Mouse (Mus musculus): ENCODE measurements around the gene Slc3a2. TPM values are rescaled to one million over a fixed set of nuclear protein-coding genes. Genes with fewer than 3 reads are reported as not detected.

Gene Slc3a2
- polyA plus RNA-seq, 1 experiment from 2014 or later = 88.9 TPM

- Histone ChIP-seq H3K9ac (no peak overlapping the region), H3K27me3 (replicated peaks) (peaks cover 15% of the 10 kb centered on the region; the same call in 1 of the 2 replicates), H3K9me3 (replicated peaks) (no peaks in the 10 kb centered on the region), H3K4me3 (no peak overlapping the region), H3K4me1 (replicated peaks) (0 out of 2 replicates have a peak, but pooled peaks cover 11% of the 10 kb centered on the region), H3K27ac (ENCODE audit: poor library complexity, severe bottlenecking) (no peak overlapping the region), H3K4me2 (no peak overlapping the region), H3K36me3 (no peaks in the 10 kb centered on the region)
- 5% methylated on average over 3 of the region's 3 CpGs for WGBS
- ATAC-seq (ENCODE audit: insufficient number of reproducible peaks, low FRiP score) = peak; percentile 49; the same call in 1 of the 2 replicates
Observed at GRCm38 (mm10) chr19:8682996-8683395, 40.2 kb downstream of the Slc3a2 start.

- ATAC-seq (ENCODE audit: insufficient number of reproducible peaks, low FRiP score) = no peak
- 86% methylated on average over 4 of the region's 4 CpGs for WGBS
- H3K4me2 ChIP-seq = no peak overlapping the region
Observed at GRCm38 (mm10) chr19:8681633-8682362, 41.4 kb downstream of the Slc3a2 start.

GRCm38 (mm10) chr19:8679031-8679779 lies 44.0 kb downstream of the Slc3a2 start:
- 24% methylated on average over 18 of the region's 18 CpGs for WGBS
- Histone ChIP-seq H3K27me3 (replicated peaks) (peaks cover 23% of the 10 kb centered on the region), H3K9me3 (replicated peaks) (no peaks in the 10 kb centered on the region), H3K4me2 (peak overlapping the region; percentile 35), H3K27ac (ENCODE audit: poor library complexity, severe bottlenecking) (no peak overlapping the region), H3K9ac (peak overlapping the region; percentile 34; the same call in 1 of the 2 replicates), H3K36me3 (no peaks in the 10 kb centered on the region), H3K4me1 (replicated peaks) (0 out of 2 replicates have a peak, but pooled peaks cover 11% of the 10 kb centered on the region), H3K4me3 (0 out of 2 replicates have a peak overlapping the region, but pooled peaks have one; percentile 2)
- no peak for ATAC-seq (ENCODE audit: insufficient number of reproducible peaks, low FRiP score)

More at GRCm38 (mm10) chr19:8681633-8682362, 41.4 kb downstream of the Slc3a2 start:
- H3K9ac ChIP-seq = no peak overlapping the region
- H3K4me1 ChIP-seq (replicated peaks) = 0 out of 2 replicates have a peak, but pooled peaks cover 11% of the 10 kb centered on the region
- H3K27ac ChIP-seq (ENCODE audit: poor library complexity, severe bottlenecking) = no peak overlapping the region
- H3K9me3 ChIP-seq (replicated peaks) = no peaks in the 10 kb centered on the region
- no peaks in the 10 kb centered on the region for H3K36me3 ChIP-seq
- H3K27me3 ChIP-seq (replicated peaks) = peaks cover 19% of the 10 kb centered on the region
- H3K4me3 ChIP-seq = no peak overlapping the region

- Histone ChIP-seq H3K27ac (ENCODE audit: poor library complexity, severe bottlenecking) (no peak overlapping the region), H3K36me3 (no peaks in the 10 kb centered on the region), H3K9ac (no peak overlapping the region), H3K27me3 (replicated peaks) (peaks cover 12% of the 10 kb centered on the region), H3K9me3 (replicated peaks) (no peaks in the 10 kb centered on the region), H3K4me1 (replicated peaks) (peaks cover 8% of the 10 kb centered on the region), H3K4me2 (no peak overlapping the region), H3K4me3 (no peak overlapping the region)
- ATAC-seq (ENCODE audit: insufficient number of reproducible peaks, low FRiP score) = no peak
- WGBS = 29% methylated on average over 9 of the region's 9 CpGs
Observed at GRCm38 (mm10) chr19:8673336-8674063, 49.7 kb downstream of the Slc3a2 start.

- ATAC-seq (ENCODE audit: insufficient number of reproducible peaks, low FRiP score) = no peak
- no peaks in the 10 kb centered on the region for H3K36me3 ChIP-seq
- H3K27ac ChIP-seq (ENCODE audit: poor library complexity, severe bottlenecking) = no peak overlapping the region
- H3K9me3 ChIP-seq (replicated peaks) = no peaks in the 10 kb centered on the region
- H3K4me3 ChIP-seq = no peak overlapping the region
- H3K9ac ChIP-seq = no peak overlapping the region
- peaks cover 6% of the 10 kb centered on the region; the same call in 1 of the 2 replicates for H3K27me3 ChIP-seq (replicated peaks)
- H3K4me1 ChIP-seq (replicated peaks) = peaks cover 8% of the 10 kb centered on the region
- no peak overlapping the region for H3K4me2 ChIP-seq
- 64% methylated on average over 3 of the region's 3 CpGs for WGBS
Observed at GRCm38 (mm10) chr19:8672859-8673258, 50.3 kb downstream of the Slc3a2 start.

- Histone ChIP-seq H3K4me3 (no peak overlapping the region), H3K4me2 (no peak overlapping the region), H3K27ac (ENCODE audit: poor library complexity, severe bottlenecking) (no peak overlapping the region), H3K4me1 (replicated peaks) (peaks cover 18% of the 10 kb centered on the region), H3K9ac (no peak overlapping the region), H3K9me3 (replicated peaks) (no peaks in the 10 kb centered on the region), H3K36me3 (no peaks in the 10 kb centered on the region), H3K27me3 (replicated peaks) (peaks cover 23% of the 10 kb centered on the region)
- WGBS = 77% methylated on average over 5 of the region's 5 CpGs
- ATAC-seq (ENCODE audit: insufficient number of reproducible peaks, low FRiP score) = no peak
Observed at GRCm38 (mm10) chr19:8665746-8666145, 57.4 kb downstream of the Slc3a2 start.

GRCm38 (mm10) chr19:8664859-8665258 lies 58.3 kb downstream of the Slc3a2 start:
- H3K4me1 ChIP-seq (replicated peaks) = peaks cover 18% of the 10 kb centered on the region
- H3K27ac ChIP-seq (ENCODE audit: poor library complexity, severe bottlenecking) = no peak overlapping the region
- no peak overlapping the region for H3K9ac ChIP-seq
- H3K4me2 ChIP-seq = no peak overlapping the region
- no peak overlapping the region for H3K4me3 ChIP-seq
- H3K27me3 ChIP-seq (replicated peaks) = peaks cover 23% of the 10 kb centered on the region
- H3K9me3 ChIP-seq (replicated peaks) = no peaks in the 10 kb centered on the region
- WGBS = 75% methylated on average over 3 of the region's 3 CpGs
- no peaks in the 10 kb centered on the region for H3K36me3 ChIP-seq
- ATAC-seq (ENCODE audit: insufficient number of reproducible peaks, low FRiP score) = no peak

GRCm38 (mm10) chr19:8663911-8664421 lies 59.2 kb downstream of the Slc3a2 start:
- no peaks in the 10 kb centered on the region for H3K9me3 ChIP-seq (replicated peaks)
- no peaks in the 10 kb centered on the region for H3K36me3 ChIP-seq
- no peak overlapping the region for H3K4me3 ChIP-seq
- ATAC-seq (ENCODE audit: insufficient number of reproducible peaks, low FRiP score) = 0 out of 2 replicates have a peak, but pooled peaks have one; percentile 42
- 53% methylated on average over 10 of the region's 10 CpGs for WGBS
- H3K4me1 ChIP-seq (replicated peaks) = peaks cover 18% of the 10 kb centered on the region
- no peak overlapping the region for H3K9ac ChIP-seq
- no peak overlapping the region for H3K27ac ChIP-seq (ENCODE audit: poor library complexity, severe bottlenecking)
- peaks cover 23% of the 10 kb centered on the region for H3K27me3 ChIP-seq (replicated peaks)
- H3K4me2 ChIP-seq = no peak overlapping the region

- ATAC-seq (ENCODE audit: insufficient number of reproducible peaks, low FRiP score) = no peak
- H3K4me1 ChIP-seq (replicated peaks) = peaks cover 18% of the 10 kb centered on the region
- H3K4me2 ChIP-seq = peak within 1 kb of the TSS; percentile 92
- no peak within 1 kb of the TSS for H3K27ac ChIP-seq (ENCODE audit: poor library complexity, severe bottlenecking)
- peaks cover 23% of the 10 kb centered on the region for H3K27me3 ChIP-seq (replicated peaks)
- 76% methylated on average over 9 of the region's 9 CpGs for WGBS
- no peaks in the 10 kb centered on the region for H3K36me3 ChIP-seq
- no peak within 1 kb of the TSS for H3K9ac ChIP-seq
- no peaks in the 10 kb centered on the region for H3K9me3 ChIP-seq (replicated peaks)
- H3K4me3 ChIP-seq = no peak within 1 kb of the TSS
Observed at GRCm38 (mm10) chr19:8663360-8663839, 59.8 kb downstream of the Slc3a2 start, which contains the start of gene Chrm1. Gene Chrm1 (plus strand): TSS chr19:8663789.

- peaks cover 18% of the 10 kb centered on the region for H3K4me1 ChIP-seq (replicated peaks)
- peaks cover 23% of the 10 kb centered on the region for H3K27me3 ChIP-seq (replicated peaks)
- H3K4me3 ChIP-seq = peak overlapping the region; percentile 52
- no peaks in the 10 kb centered on the region for H3K36me3 ChIP-seq
- ATAC-seq (ENCODE audit: insufficient number of reproducible peaks, low FRiP score) = 0 out of 2 replicates have a peak, but pooled peaks have one; percentile 25
- WGBS = 3% methylated on average over 11 of the region's 11 CpGs
- H3K4me2 ChIP-seq = peak overlapping the region; percentile 92
- no peaks in the 10 kb centered on the region for H3K9me3 ChIP-seq (replicated peaks)
- H3K27ac ChIP-seq (ENCODE audit: poor library complexity, severe bottlenecking) = no peak overlapping the region
- H3K9ac ChIP-seq = peak overlapping the region; percentile 61
Observed at GRCm38 (mm10) chr19:8662337-8662736, 60.8 kb downstream of the Slc3a2 start.
